Mouse (Mus musculus): ENCODE measurements around the gene S1pr1.
A peak's percentile ranks its signal among the peaks of the same experiment; 100 is the strongest.

Gene S1pr1

DNA sequence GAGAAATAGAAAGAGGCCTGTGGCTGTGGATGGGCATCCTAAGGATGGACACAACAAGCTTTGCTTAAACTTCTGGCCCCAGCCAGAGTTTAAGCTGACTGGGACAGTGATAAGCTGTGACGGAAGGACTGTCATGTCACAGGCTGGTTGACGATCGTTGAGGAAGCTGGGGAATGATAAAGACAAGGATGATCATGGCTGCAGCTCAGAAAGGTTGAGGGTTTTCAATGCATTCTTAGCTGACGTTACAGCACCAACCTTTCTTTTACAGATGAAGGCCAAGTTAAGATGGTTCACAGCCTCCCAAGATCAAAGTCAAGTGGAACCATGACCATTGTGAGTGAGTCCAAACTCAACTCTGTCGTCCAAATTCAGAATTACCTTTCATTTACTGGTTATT lies 40.2 kb downstream of the S1pr1 start:
- DNase-seq (ENCODE audit: low read depth, low spot score): no peak

DNA sequence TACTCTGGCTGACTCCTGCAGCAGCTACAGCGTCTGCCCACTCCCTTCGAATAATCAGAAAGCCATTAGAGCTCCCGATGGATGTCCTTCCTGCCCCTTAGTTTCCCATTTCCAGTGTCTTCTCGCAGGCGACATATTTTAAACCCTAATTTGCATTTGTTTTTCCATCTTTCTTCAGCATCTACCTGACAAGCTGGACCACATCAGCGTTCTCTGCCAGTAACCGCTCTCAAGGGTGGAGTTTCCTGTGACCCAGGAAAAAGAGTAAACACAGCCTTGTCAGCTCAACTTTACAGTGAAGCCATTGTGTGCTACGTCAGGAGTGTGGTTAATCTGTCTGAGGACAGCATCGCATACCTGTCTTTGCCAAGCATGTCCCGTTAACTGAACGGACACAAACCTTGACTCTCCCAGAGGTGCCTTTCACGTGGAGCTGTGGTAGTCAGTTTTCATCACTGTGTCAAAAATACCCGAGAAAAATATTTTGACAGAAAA lies 41.2 kb downstream of the S1pr1 start:
- DNase-seq (ENCODE audit: low read depth, low spot score): no peak

DNA sequence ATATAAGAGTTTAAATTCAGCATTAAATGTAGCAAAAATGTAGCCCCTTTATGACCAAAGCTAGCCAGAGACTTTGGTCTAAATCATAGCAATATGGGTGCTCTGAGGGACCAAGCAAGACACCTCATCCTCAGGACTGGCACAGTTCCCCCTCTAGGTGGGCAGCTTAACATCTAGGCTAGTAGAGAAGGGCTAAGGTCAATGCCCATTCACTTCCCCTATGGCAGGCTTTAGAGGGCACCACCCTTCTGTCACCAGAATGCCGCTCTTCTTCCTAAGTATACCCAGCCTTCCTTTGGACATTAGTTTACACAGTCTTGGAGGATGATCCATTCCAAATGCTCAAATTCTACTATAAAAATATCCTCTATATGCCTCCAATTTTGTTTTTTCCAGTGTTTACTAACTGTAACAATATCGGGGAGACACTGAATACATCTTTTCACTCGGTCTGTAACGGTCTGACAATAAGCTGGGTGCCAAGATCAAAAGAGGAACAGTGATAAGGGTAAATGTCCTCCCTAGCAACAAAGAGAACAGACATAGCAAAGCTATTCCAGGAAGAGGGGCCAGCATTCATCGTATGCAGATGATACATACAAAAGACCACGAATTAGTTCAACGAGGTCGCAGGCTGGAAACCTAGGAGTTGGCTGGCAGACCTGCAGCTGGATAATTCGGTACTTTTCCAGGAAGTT lies 41.8 kb downstream of the S1pr1 start:
- DNase-seq (ENCODE audit: low read depth, low spot score): no peak

DNA sequence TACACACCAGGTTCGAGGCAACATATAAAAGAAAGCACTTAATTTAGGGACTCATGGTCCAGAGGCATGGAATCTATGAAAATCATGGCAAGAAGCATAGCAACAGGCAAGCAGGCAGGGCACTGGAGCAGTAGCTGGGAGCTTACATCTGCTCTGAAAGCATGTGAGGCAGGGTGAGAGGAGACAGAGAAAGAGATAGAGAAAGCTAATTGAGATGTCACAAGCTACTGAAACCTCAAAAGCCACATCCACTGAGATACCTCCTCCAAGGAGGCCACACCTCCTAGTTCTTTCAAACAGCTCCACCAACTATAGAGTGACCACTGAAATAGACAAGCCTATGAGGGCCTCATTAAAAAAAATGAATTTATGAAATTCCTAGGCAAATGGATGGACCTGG lies 45.6 kb downstream of the S1pr1 start:
- DNase-seq (ENCODE audit: low read depth, low spot score): no peak

DNA sequence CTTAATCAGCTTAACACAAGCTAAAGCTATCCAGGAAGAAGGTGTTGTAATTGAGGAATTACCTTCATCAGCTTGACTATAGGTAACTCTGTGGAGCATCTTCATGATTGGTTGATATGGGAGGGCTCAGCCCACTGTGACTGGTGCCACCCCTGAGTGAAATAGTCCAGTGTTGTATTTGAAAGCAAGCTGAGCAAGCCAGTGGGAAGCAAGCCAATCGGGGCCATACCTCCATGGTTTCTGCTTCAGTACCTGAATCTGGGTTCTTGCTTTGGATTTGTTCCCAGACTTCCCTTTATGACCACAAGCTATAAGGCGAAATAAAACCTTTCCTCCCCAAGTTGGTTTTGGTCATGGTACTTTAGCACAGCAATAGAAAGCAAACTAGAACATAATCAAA lies 47.7 kb downstream of the S1pr1 start:
- DNase-seq (ENCODE audit: low read depth, low spot score): no peak

DNA sequence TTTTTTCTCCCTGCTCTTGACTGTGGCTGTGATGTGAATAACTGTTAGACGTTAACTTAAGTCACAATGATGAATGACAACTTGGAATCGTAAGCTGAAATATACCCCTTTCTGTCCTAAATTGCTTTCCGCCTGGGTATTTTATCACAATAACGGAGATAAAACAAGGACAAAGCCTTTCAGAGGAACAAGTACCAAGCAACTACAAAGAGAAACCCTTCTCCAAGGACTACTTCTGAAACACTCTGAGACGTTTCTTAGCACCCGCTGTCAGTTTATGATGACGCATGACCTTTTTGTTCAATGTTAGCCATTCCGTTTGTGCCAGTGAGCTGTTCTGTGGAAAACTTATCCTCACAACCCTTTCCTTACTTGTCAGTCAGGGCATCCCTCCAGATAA lies 48.3 kb downstream of the S1pr1 start:
- DNase-seq (ENCODE audit: low read depth, low spot score): no peak

DNA sequence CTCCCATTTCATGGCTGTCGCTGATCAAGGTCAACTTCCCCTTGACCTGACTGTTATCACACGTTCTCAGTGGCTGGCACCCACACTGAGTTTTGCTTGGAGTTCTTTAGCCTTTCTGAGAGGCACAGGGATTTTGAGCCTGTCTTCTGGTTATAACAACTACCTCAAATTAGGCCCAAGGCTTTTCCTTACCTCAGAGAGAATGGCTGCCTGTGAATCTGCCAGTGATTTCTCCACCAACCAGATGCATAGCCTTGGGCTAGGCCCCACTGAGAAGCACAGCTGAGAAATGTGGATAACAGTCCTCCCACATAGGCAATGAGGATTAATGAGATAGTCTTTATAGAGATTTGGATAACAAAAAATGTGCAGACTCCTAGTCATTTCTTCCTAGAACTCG lies 50.4 kb downstream of the S1pr1 start:
- no peak for DNase-seq (ENCODE audit: low read depth, low spot score)

DNA sequence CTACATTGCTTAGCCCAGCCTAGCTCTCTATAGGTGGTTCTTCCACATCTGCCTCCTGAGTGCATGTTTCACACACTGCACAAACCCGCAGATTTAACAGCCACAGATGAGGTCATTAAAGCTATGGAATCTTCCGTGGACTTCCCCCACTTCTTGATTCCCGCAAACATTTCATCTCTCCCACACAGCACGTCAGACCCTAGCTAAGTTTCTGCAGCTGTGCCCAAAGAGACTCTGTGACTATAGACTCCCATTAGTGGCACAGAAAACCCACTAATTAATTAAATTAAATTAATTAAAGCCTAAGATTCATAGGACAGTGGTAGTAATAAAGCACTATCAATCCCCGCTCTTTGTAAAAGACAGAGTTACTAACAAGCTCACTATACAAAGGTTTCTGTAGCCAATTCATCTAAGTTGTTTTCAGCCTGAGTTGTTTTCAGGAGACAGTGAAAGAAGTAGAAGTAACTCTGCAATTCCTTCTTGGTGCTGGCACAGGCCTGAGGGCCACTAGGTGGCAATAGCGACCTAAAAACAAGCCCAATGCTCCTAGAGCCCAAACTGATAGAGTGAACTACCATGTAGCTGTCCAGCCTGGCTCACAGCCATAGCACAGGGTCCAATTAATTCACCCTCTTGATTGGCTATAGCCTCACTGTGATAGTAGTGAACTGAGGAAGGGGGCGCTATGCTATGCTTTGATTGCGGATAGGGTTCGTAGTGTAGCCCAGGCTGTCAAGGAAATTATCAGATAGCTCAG lies 54.0 kb downstream of the S1pr1 start:
- DNase-seq (ENCODE audit: low read depth, low spot score): peak; percentile 81

Measured in forelimb bud, embryonic 11.5 days (tissue).